51 mouse cellular contexts compared by ENCODE assay signal in the genomic region with DNA sequence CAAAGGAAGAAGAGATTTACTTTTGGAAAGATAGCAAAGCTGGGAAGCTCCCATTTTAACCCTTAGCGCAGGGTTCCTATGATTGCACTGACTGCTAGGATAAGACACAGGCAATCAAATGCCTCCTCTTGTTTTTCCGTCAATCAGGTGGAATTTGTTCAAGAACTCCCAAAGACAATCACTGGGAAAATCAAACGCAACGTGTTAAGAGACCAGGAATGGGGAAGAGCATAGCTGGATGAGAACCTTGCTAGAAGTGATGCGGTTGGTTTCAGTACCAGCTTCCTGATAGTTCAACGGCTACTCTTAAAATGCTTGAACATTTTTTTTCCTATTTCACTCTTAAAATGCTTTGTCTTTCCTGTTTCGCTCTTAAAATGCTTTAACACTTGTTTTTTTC. TPM values are rescaled to one million over a fixed set of nuclear protein-coding genes. Genes with fewer than 3 reads are reported as not detected.
"Had no signal": no experiment of that assay in that cellular context is flagged by ENCODE, and none has a peak within 500 bp of the region (broad histone marks: within the 10 kb centered on the region; RNA-seq: fewer than 3 reads in every experiment).

No protein-coding gene starts in this region.

- H3K27ac ChIP-seq: heart, embryonic 13.5 days; heart, embryonic 15.5 days; hindbrain, embryonic 10.5 days; hindbrain, embryonic 12.5 days; hindbrain, embryonic 13.5 days; hindbrain, embryonic 14.5 days; hindbrain, embryonic 15.5 days; hindbrain, postnatal 0 days; intestine, embryonic 15.5 days; kidney, embryonic 15.5 days; kidney, postnatal 0 days; layer of hippocampus, adult 2 months; left cerebral cortex, adult 2 months had no signal

- H3K9ac ChIP-seq: heart, embryonic 12.5 days; heart, embryonic 13.5 days; heart, embryonic 15.5 days; hindbrain, embryonic 12.5 days; hindbrain, embryonic 13.5 days; hindbrain, embryonic 14.5 days; hindbrain, embryonic 15.5 days; intestine, embryonic 15.5 days; kidney, embryonic 15.5 days had no signal

- H3K27me3 ChIP-seq: heart, embryonic 12.5 days; heart, embryonic 13.5 days; heart, embryonic 15.5 days; hindbrain, embryonic 12.5 days; hindbrain, embryonic 13.5 days; hindbrain, embryonic 15.5 days; intestine, embryonic 15.5 days; kidney, embryonic 15.5 days had no signal

- H3K4me3 ChIP-seq: heart, embryonic 12.5 days; heart, embryonic 13.5 days; heart, embryonic 15.5 days; hindbrain, embryonic 10.5 days; hindbrain, embryonic 12.5 days; hindbrain, embryonic 13.5 days; hindbrain, embryonic 15.5 days; intestine, embryonic 15.5 days; kidney, embryonic 15.5 days; layer of hippocampus, adult 2 months; left cerebral cortex, adult 2 months had no signal

- DNase-seq: heart, postnatal 10 days; heart, postnatal 14 days; heart, postnatal 36 days; heart, postnatal 4 days; kidney, adult 11 months; kidney, adult 18-20 months; kidney, adult 2 months; kidney, adult 8-10 months; kidney, adult 9 months; kidney, postnatal 10 days; kidney, postnatal 14 days; kidney, postnatal 25 days; kidney, postnatal 36 days; kidney, postnatal 4 days; layer of hippocampus, adult 9-11 months; layer of hippocampus, postnatal 36 days had no signal

- H3K9me3 ChIP-seq: heart, embryonic 12.5 days; heart, embryonic 13.5 days; heart, embryonic 15.5 days; hindbrain, embryonic 10.5 days; hindbrain, embryonic 12.5 days; hindbrain, embryonic 13.5 days; hindbrain, embryonic 15.5 days; intestine, embryonic 15.5 days; kidney, embryonic 15.5 days had no signal

- H3K4me2 ChIP-seq: heart, embryonic 11.5 days; heart, embryonic 12.5 days; heart, embryonic 13.5 days; heart, embryonic 15.5 days; hindbrain, embryonic 12.5 days; hindbrain, embryonic 13.5 days; hindbrain, embryonic 14.5 days; hindbrain, embryonic 15.5 days; intestine, embryonic 15.5 days; kidney, embryonic 15.5 days had no signal

- H3K4me1 ChIP-seq: heart, embryonic 12.5 days; heart, embryonic 13.5 days; heart, embryonic 15.5 days; hindbrain, embryonic 10.5 days; hindbrain, embryonic 13.5 days; intestine, embryonic 15.5 days; kidney, embryonic 15.5 days had no signal

RNA-seq across cellular contexts. Expression of gene Acsm4, which starts 24.3 kb away (rescaled TPM):
- total RNA-seq: heart, postnatal 10 days; heart, postnatal 14 days; heart, postnatal 25 days; heart, postnatal 36 days; heart, postnatal 4 days; hematopoietic stem cell, adult 5-6 weeks; hindbrain, postnatal 0 days; layer of hippocampus, adult 18-20 months; layer of hippocampus, adult 2 months; layer of hippocampus, adult 8-10 months; layer of hippocampus, postnatal 10 days; layer of hippocampus, postnatal 14 days; layer of hippocampus, postnatal 25 days; layer of hippocampus, postnatal 36 days; left cerebral cortex, adult 18-20 months; left cerebral cortex, adult 2 months had no signal
- polyA plus RNA-seq: heart, embryonic 11.5 days; heart, embryonic 12.5 days; heart, embryonic 13.5 days; heart, embryonic 14.5 days; heart, embryonic 15.5 days; heart, embryonic 16.5 days; heart, postnatal 0 days; hindbrain, embryonic 10.5 days; hindbrain, embryonic 11.5 days; hindbrain, embryonic 12.5 days; hindbrain, embryonic 13.5 days; hindbrain, embryonic 14.5 days; hindbrain, embryonic 15.5 days; hindbrain, embryonic 16.5 days; hindbrain, postnatal 0 days; inflammation-experienced regulatory T-cells, adult 6 months; intestine, embryonic 14.5 days; intestine, embryonic 15.5 days; intestine, embryonic 16.5 days; intestine, postnatal 0 days; kidney, adult 2 months; kidney, embryonic 14.5 days; kidney, embryonic 15.5 days; kidney, embryonic 16.5 days; kidney, postnatal 0 days; large intestine, adult 2 months had no signal

RNA-seq across cellular contexts. Expression of gene Acsm3, which starts 46.6 kb away (rescaled TPM):
- total RNA-seq: hematopoietic stem cell, adult 5-6 weeks; hindbrain, postnatal 0 days; layer of hippocampus, adult 18-20 months; layer of hippocampus, adult 8-10 months; layer of hippocampus, postnatal 10 days; layer of hippocampus, postnatal 14 days; layer of hippocampus, postnatal 25 days; layer of hippocampus, postnatal 36 days; left cerebral cortex, adult 18-20 months; left cerebral cortex, adult 2 months had no signal
- polyA plus RNA-seq: heart, embryonic 13.5 days; heart, postnatal 0 days; hindbrain, embryonic 13.5 days; hindbrain, embryonic 14.5 days; hindbrain, embryonic 15.5 days; hindbrain, embryonic 16.5 days; inflammation-experienced regulatory T-cells, adult 6 months had no signal
